Mouse (Mus musculus): ENCODE results near the gene Bmpr1a. TPM values are rescaled to one million over a fixed set of nuclear protein-coding genes. Genes with fewer than 3 reads are reported as not detected.

Bmpr1a gene
- polyA plus RNA-seq (2012; rRNA removed): 22.0 and 23.9 TPM in 2 replicates

GRCm38 (mm10) chr14:34503325-34503647 is at the start of gene Bmpr1a:
Gene Bmpr1a, minus strand, starts transcription at chr14:34503341.

GRCm38 (mm10) chr14:34522701-34523100 is 19.6 kb upstream of the Bmpr1a start, which contains the start of gene 9230112D13Rik:
Gene 9230112D13Rik, minus strand, starts transcription at chr14:34522801.

GRCm38 (mm10) chr14:34375415-34375904 is 127.7 kb downstream of the Bmpr1a start, which contains the start of gene Mmrn2:
Gene Mmrn2, plus strand, starts transcription at chr14:34375465.

DNA sequence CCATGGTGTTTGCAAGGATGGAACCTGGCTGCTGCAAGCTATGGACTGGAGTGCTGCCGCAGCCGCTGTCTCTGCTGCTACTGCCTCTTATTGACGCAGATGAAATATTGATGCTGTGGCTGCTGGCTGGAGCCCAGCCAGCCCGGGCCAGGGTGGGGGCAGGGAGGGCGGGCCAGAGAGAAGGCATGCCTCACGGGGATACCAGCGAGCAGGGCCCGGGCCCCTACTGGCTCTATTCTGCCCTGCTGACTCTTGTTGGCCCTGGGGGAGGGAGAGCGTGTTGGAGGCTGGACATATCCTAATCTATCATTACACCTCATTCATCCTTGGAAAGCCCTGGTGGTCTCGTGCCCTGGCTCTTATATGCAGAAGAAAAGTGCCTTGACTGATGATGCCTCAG is 128.6 kb downstream of the Bmpr1a start, which contains the start of gene Sncg:
Gene Sncg (minus strand): TSS at position 213 of the 400 bp plus-strand sequence.

Other genes with a start within 250 kb of the Bmpr1a start
- 3.5 and 4.1 TPM in 2 replicates for gene Shld2, start 192.8 kb downstream of the Bmpr1a start, polyA plus RNA-seq (2012; rRNA removed)
- gene Glud1, start 192.6 kb downstream of the Bmpr1a start, polyA plus RNA-seq (2012; rRNA removed): 82.1 and 89.2 TPM in 2 replicates
- gene Fam25c, start 147.9 kb downstream of the Bmpr1a start, polyA plus RNA-seq (2012; rRNA removed): 1.3 TPM in 1 of 2 replicates, not detected in the other
- gene Sncg, start 128.6 kb downstream of the Bmpr1a start, polyA plus RNA-seq (2012; rRNA removed): 90.9 and 192 TPM in 2 replicates
- 3.3 and 4.0 TPM in 2 replicates for gene Mmrn2, start 127.9 kb downstream of the Bmpr1a start, polyA plus RNA-seq (2012; rRNA removed)
- gene 9230112D13Rik, start 19.5 kb upstream of the Bmpr1a start, polyA plus RNA-seq (2012; rRNA removed): not detected in 2 replicates
- gene Ldb3, start 85.3 kb upstream of the Bmpr1a start, polyA plus RNA-seq (2012; rRNA removed): 0.68 and 6.3 TPM in 2 replicates
- gene Opn4, start 96.8 kb upstream of the Bmpr1a start, polyA plus RNA-seq (2012; rRNA removed): 0.16 TPM in 1 of 2 replicates, not detected in the other
- 19.8 and 21.7 TPM in 2 replicates for gene Wapl, start 170.6 kb upstream of the Bmpr1a start, polyA plus RNA-seq (2012; rRNA removed)